Mouse (Mus musculus): Measurements from ENCODE around the gene Gpld1. TPM values are rescaled to one million over a fixed set of nuclear protein-coding genes. Genes with fewer than 3 reads are reported as not detected.

The Gpld1 gene
- total and polyA plus RNA-seq, 2 experiments from 2014 or later = 3.8 to 5.5 TPM

- H3K36me3 ChIP-seq (ENCODE audit: insufficient read depth, low read length) = peaks cover 15% of the 10 kb centered on the region; the same call in 1 of the 2 replicates
- no peak overlapping the region for H3K27ac ChIP-seq (ENCODE audit: low read depth, low read length)
- H3K9me3 ChIP-seq (ENCODE audit: low read length) = no peaks in the 10 kb centered on the region
- no peak for TF ChIP-seq CTCF (IDR thresholded peaks at IDR 0.05)
- H3K4me2 ChIP-seq (ENCODE audit: low read depth, low read length, poor library complexity, severe bottlenecking) = no peak overlapping the region
- ATAC-seq (ENCODE audit: low FRiP score) (no peak), DNase-seq (ENCODE audit: low spot score) (no peak)
- H3K4me3 ChIP-seq (ENCODE audit: low read depth, low read length) = no peak overlapping the region
- WGBS = 64% methylated on average over 11 of the region's 11 CpGs
- H3K9ac ChIP-seq (replicated peaks; ENCODE audit: low read length, poor library complexity, severe bottlenecking) = no peak overlapping the region
- H3K27me3 ChIP-seq (ENCODE audit: insufficient read depth, low read length) = no peaks in the 10 kb centered on the region
- no peaks in the 10 kb centered on the region for H3K4me1 ChIP-seq (ENCODE audit: insufficient read depth, low read length)
Measured at GRCm38 (mm10) chr13:24906831-24907570, 36.0 kb upstream of the Gpld1 start.

DNA sequence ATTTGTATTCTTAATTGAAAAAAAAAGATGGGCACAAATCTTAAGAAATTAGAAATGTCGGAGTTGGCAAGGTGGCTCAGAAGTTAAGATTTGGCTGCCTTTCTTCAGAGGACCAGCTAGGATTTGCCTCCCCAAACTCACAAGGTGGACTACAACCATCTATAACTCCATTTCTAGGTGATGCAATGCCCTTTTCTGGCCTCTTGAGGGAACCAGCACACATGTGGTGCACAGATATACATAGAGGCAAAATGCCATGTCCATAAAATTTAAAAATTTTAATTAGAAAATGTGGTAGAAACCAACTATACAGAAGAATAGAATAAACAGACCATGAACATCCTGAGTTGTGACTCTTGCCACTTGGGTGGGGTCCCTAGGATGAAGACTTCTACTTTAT, 33.8 kb upstream of the Gpld1 start:
- Histone ChIP-seq H3K27ac (ENCODE audit: low read depth, low read length) (no peak overlapping the region), H3K4me2 (ENCODE audit: low read depth, low read length, poor library complexity, severe bottlenecking) (no peak overlapping the region), H3K36me3 (ENCODE audit: insufficient read depth, low read length) (peaks cover 23% of the 10 kb centered on the region), H3K27me3 (ENCODE audit: insufficient read depth, low read length) (no peaks in the 10 kb centered on the region), H3K9ac (replicated peaks; ENCODE audit: low read length, poor library complexity, severe bottlenecking) (no peak overlapping the region), H3K4me3 (ENCODE audit: low read depth, low read length) (no peak overlapping the region), H3K4me1 (ENCODE audit: insufficient read depth, low read length) (no peaks in the 10 kb centered on the region), H3K9me3 (ENCODE audit: low read length) (no peaks in the 10 kb centered on the region)
- DNase-seq (ENCODE audit: low spot score) (no peak), ATAC-seq (ENCODE audit: low FRiP score) (no peak)
- peak; percentile 45 for TF ChIP-seq CTCF (IDR thresholded peaks at IDR 0.05)
- WGBS = 98% methylated on average over 1 of the region's 1 CpGs

DNA sequence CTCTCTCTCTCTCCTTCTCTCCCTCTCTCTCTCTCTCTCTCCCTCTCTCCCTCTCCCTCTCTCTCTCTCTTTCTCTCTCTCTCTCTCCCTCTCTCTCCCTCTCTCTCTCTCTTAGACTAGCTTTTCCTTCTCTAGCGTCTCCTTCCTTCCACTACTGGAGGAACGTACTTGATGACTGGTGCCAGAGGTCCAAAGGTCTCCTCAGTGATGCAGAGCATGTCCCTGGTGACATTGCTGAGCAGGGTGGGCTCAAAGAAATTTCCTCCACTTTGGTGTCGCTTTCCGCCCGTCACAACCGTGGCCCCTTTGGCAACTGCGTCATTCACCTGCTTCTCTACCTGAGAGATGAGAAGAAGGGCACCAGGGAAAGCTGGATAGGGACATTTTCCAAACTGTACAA, 29.4 kb upstream of the Gpld1 start:
- Histone ChIP-seq H3K9me3 (ENCODE audit: low read length) (no peaks in the 10 kb centered on the region), H3K27me3 (ENCODE audit: insufficient read depth, low read length) (no peaks in the 10 kb centered on the region), H3K4me2 (ENCODE audit: low read depth, low read length, poor library complexity, severe bottlenecking) (no peak overlapping the region), H3K4me1 (ENCODE audit: insufficient read depth, low read length) (no peaks in the 10 kb centered on the region), H3K9ac (replicated peaks; ENCODE audit: low read length, poor library complexity, severe bottlenecking) (no peak overlapping the region), H3K36me3 (ENCODE audit: insufficient read depth, low read length) (peaks cover 46% of the 10 kb centered on the region), H3K27ac (ENCODE audit: low read depth, low read length) (no peak overlapping the region), H3K4me3 (ENCODE audit: low read depth, low read length) (no peak overlapping the region)
- 92% methylated on average over 7 of the region's 7 CpGs for WGBS
- no peak for TF ChIP-seq CTCF (IDR thresholded peaks at IDR 0.05)
- ATAC-seq (ENCODE audit: low FRiP score) (no peak), DNase-seq (ENCODE audit: low spot score) (no peak)

GRCm38 (mm10) chr13:24914915-24915314, 28.0 kb upstream of the Gpld1 start:
- ATAC-seq (ENCODE audit: low FRiP score) (no peak), DNase-seq (ENCODE audit: low spot score) (no peak)
- no peaks in the 10 kb centered on the region for H3K4me1 ChIP-seq (ENCODE audit: insufficient read depth, low read length)
- no peak overlapping the region for H3K27ac ChIP-seq (ENCODE audit: low read depth, low read length)
- H3K9me3 ChIP-seq (ENCODE audit: low read length) = no peaks in the 10 kb centered on the region
- no peak overlapping the region for H3K4me2 ChIP-seq (ENCODE audit: low read depth, low read length, poor library complexity, severe bottlenecking)
- no peak overlapping the region for H3K9ac ChIP-seq (replicated peaks; ENCODE audit: low read length, poor library complexity, severe bottlenecking)
- H3K4me3 ChIP-seq (ENCODE audit: low read depth, low read length) = no peak overlapping the region
- no peaks in the 10 kb centered on the region for H3K27me3 ChIP-seq (ENCODE audit: insufficient read depth, low read length)
- peaks cover 50% of the 10 kb centered on the region for H3K36me3 ChIP-seq (ENCODE audit: insufficient read depth, low read length)
- 91% methylated on average over 4 of the region's 4 CpGs for WGBS
- no peak for TF ChIP-seq CTCF (IDR thresholded peaks at IDR 0.05)

GRCm38 (mm10) chr13:24915831-24916230, 27.1 kb upstream of the Gpld1 start:
- Histone ChIP-seq H3K4me3 (ENCODE audit: low read depth, low read length) (no peak overlapping the region), H3K9me3 (ENCODE audit: low read length) (no peaks in the 10 kb centered on the region), H3K27me3 (ENCODE audit: insufficient read depth, low read length) (no peaks in the 10 kb centered on the region), H3K36me3 (ENCODE audit: insufficient read depth, low read length) (peaks cover 46% of the 10 kb centered on the region), H3K27ac (ENCODE audit: low read depth, low read length) (no peak overlapping the region), H3K9ac (replicated peaks; ENCODE audit: low read length, poor library complexity, severe bottlenecking) (no peak overlapping the region), H3K4me1 (ENCODE audit: insufficient read depth, low read length) (no peaks in the 10 kb centered on the region), H3K4me2 (ENCODE audit: low read depth, low read length, poor library complexity, severe bottlenecking) (no peak overlapping the region)
- no peak for DNase-seq (ENCODE audit: low spot score)
- 74% methylated on average over 13 of the region's 13 CpGs for WGBS
- no peak for TF ChIP-seq CTCF (IDR thresholded peaks at IDR 0.05)
- ATAC-seq (ENCODE audit: low FRiP score) = no peak

DNA sequence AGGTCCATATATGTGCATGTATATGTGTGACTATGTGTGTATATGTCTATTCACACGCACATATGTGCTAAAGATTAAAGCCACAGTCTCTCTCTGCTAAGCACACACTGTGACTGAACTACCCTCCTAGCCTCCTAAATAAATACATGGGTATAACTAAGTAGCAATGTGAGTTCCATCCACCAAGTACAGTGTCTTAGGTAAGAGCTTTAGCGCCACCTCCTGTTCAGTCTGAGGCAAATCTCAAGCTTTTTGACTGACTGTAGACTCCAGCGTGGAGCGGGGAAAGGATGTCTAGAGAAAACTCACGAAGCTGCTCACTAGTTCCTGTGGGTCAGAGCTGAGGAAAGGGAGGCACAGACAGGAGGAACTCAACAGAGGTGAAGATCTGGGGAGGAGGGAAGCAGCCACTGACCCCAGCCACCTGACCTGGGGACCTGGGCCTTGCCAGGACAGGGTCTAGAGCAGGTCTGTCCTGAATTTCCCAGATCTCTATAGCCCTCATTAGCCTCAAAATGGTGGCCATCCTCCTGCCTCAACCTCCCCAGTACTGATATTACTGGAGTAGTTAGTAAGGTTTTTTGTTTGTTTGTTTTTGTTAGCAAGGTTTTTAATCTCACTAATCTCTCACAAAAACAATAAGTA, 22.5 kb upstream of the Gpld1 start:
- peak; percentile 88 for DNase-seq (ENCODE audit: low spot score)
- H3K9ac ChIP-seq (replicated peaks; ENCODE audit: low read length, poor library complexity, severe bottlenecking) = no peak overlapping the region
- no peaks in the 10 kb centered on the region for H3K9me3 ChIP-seq (ENCODE audit: low read length)
- no peak overlapping the region for H3K27ac ChIP-seq (ENCODE audit: low read depth, low read length)
- peak; percentile 87 for ATAC-seq (ENCODE audit: low FRiP score)
- no peak overlapping the region for H3K4me3 ChIP-seq (ENCODE audit: low read depth, low read length)
- H3K4me2 ChIP-seq (ENCODE audit: low read depth, low read length, poor library complexity, severe bottlenecking) = no peak overlapping the region
- no peaks in the 10 kb centered on the region for H3K27me3 ChIP-seq (ENCODE audit: insufficient read depth, low read length)
- no peaks in the 10 kb centered on the region for H3K4me1 ChIP-seq (ENCODE audit: insufficient read depth, low read length)
- 27% methylated on average over 5 of the region's 5 CpGs for WGBS
- TF ChIP-seq CTCF (IDR thresholded peaks at IDR 0.05) = peak; percentile 87
- peaks cover 52% of the 10 kb centered on the region for H3K36me3 ChIP-seq (ENCODE audit: insufficient read depth, low read length)
